In the genomic region with DNA sequence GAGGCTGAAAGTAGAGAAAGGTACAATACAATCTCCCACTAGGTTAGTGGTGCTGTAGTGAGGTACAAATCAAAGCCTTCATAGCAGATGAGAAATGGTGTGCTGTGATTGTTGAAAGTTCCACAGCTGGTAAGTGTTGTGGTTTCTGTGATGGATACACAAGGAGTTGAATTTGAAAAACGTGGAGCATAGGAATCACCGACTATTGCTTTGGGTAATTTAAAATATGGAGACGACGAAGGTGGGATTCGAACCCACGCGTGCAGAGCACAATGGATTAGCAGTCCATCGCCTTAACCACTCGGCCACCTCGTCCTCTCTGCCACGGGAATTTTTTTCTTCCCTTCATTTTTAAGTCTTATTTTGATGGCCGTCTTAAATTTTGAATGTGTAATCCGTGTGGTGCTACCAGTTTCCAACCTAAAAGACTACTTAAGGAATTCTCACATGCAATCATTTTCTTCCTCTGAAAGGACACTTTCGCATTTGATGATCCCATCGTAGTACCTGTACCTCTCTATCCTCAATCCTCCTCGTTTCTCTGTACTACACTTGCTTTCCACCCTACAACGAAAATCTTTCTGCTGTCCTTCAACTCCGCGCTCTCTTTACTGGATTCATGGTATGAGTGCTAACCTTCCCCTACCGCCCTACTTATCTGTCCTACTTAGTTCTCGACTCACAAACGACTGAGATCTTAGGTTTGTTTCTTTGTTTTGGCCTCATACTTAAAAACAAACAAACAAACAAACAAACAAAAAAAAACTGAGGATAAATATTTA, we compare ENCODE assay signal across 9 mouse cellular contexts. TPM values are rescaled to one million over a fixed set of nuclear protein-coding genes. Genes with fewer than 3 reads are reported as not detected.
DNase-seq lines count a peak whose midpoint lies in the region; ATAC-seq and TF ChIP-seq lines count a peak whose summit lies in the region.
"Had no signal": no experiment of that assay in that cellular context is flagged by ENCODE, and none has a peak within 500 bp of the region (broad histone marks: within the 10 kb centered on the region; RNA-seq: fewer than 3 reads in every experiment).

No protein-coding gene starts in this region.

- intact Hi-C loops in gastrocnemius, postnatal 36 days (cut with DNase I), result no loop called here

- no peak overlapping the region for H3K4me2 ChIP-seq in hindbrain, postnatal 0 days (ENCODE audit: low read depth, low read length)
- no peak overlapping the region for H3K4me2 ChIP-seq in hindbrain, embryonic 13.5 days
- peak overlapping the region; percentile 100 for H3K4me2 ChIP-seq in myocyte (ENCODE audit: low read depth)

- H3K4me3 ChIP-seq in hindbrain, postnatal 0 days (ENCODE audit: low read length), result no peak overlapping the region
- H3K4me3 ChIP-seq in hindbrain, embryonic 13.5 days, result no peak overlapping the region
- H3K4me3 ChIP-seq in myocyte, result peak overlapping the region; percentile 34

- H3K27ac ChIP-seq in hindbrain, postnatal 0 days, result no peak overlapping the region
- H3K27ac ChIP-seq in hindbrain, embryonic 13.5 days, result no peak overlapping the region

- no peak overlapping the region for H3K9ac ChIP-seq in hindbrain, postnatal 0 days (replicated peaks; ENCODE audit: low read length)
- no peak overlapping the region for H3K9ac ChIP-seq in hindbrain, embryonic 13.5 days

- no peaks in the 10 kb centered on the region for H3K9me3 ChIP-seq in hindbrain, postnatal 0 days (ENCODE audit: low read length)
- H3K9me3 ChIP-seq in hindbrain, embryonic 13.5 days, result no peaks in the 10 kb centered on the region

- 2% methylated on average over 22 of the region's 22 CpGs for WGBS in hindbrain, postnatal 0 days
- 1% methylated on average over 22 of the region's 22 CpGs for WGBS in hindbrain, embryonic 13.5 days

- no peaks in the 10 kb centered on the region for H3K4me1 ChIP-seq in hindbrain, postnatal 0 days (ENCODE audit: insufficient read depth, low read length)
- H3K4me1 ChIP-seq in hindbrain, embryonic 13.5 days (replicated peaks), result peaks cover 6% of the 10 kb centered on the region; the same call in 1 of the 2 replicates

- no peaks in the 10 kb centered on the region for H3K36me3 ChIP-seq in hindbrain, postnatal 0 days (ENCODE audit: insufficient read depth, low read length)
- no peaks in the 10 kb centered on the region for H3K36me3 ChIP-seq in hindbrain, embryonic 13.5 days
- no peaks in the 10 kb centered on the region for H3K36me3 ChIP-seq in myocyte (ENCODE audit: control insufficient read depth, insufficient read depth)

- peaks cover 55% of the 10 kb centered on the region for H3K27me3 ChIP-seq in hindbrain, postnatal 0 days (ENCODE audit: insufficient read depth, low read length)
- H3K27me3 ChIP-seq in hindbrain, embryonic 13.5 days, result peaks cover 82% of the 10 kb centered on the region
- peaks cover 2% of the 10 kb centered on the region for H3K27me3 ChIP-seq in myocyte (ENCODE audit: control insufficient read depth, insufficient read depth, insufficient read length)

- ATAC-seq in hindbrain, postnatal 0 days, result no peak
- no peak for ATAC-seq in hindbrain, embryonic 13.5 days (ENCODE audit: low FRiP score)
- ATAC-seq in inflammation-experienced regulatory T-cells, adult 6 months, result no peak

- H3K79me2 ChIP-seq in myocyte (ENCODE audit: control insufficient read depth, insufficient read depth), result no peaks in the 10 kb centered on the region

- no peak for TF ChIP-seq CTCF in hindbrain, postnatal 0 days (IDR thresholded peaks at IDR 0.05; ENCODE audit: low read depth)

- no peak for TF ChIP-seq POLR2A in myocyte (IDR thresholded peaks at IDR 0.05; ENCODE audit: insufficient read length, low read depth)

- DNase-seq in hindbrain, postnatal 0 days (ENCODE audit: low spot score), result peak; percentile 7
- DNase-seq in A20 (ENCODE audit: low read depth, low spot score), result peak; percentile 72
- DNase-seq in ZHBTc4 (ENCODE audit: low read depth, low spot score), result peak; percentile 83
- peak; percentile 28 for DNase-seq in heart, postnatal 4 days
- no peak for DNase-seq in gastrocnemius, postnatal 36 days

- H3ac ChIP-seq in myocyte (ENCODE audit: control insufficient read depth, insufficient read length), result no peak overlapping the region

TF ChIP-seq in myocyte, 11 proteins besides CTCF, POLR2A, EP300 and RAD21:
- TF ChIP-seq CEBPB (IDR thresholded peaks at IDR 0.05; ENCODE audit: insufficient read depth, poor library complexity, severe bottlenecking), result no peak

RNA-seq across cellular contexts. Expression of a gene that starts 13.2 kb away (rescaled TPM):
- not detected in 2 replicates for total RNA-seq in hindbrain, postnatal 0 days (2014; rRNA removed)
- not detected in 2 replicates for polyA plus RNA-seq in hindbrain, postnatal 0 days (2015; fragmentation: Nextera tagmentation; extraction: Ambion mirVana)
- not detected in 2 replicates for polyA plus RNA-seq in hindbrain, embryonic 13.5 days (2015; fragmentation: Nextera tagmentation; extraction: Ambion mirVana)
- total RNA-seq in heart, postnatal 4 days (2021), result not detected
- not detected for polyA plus RNA-seq in myocyte (2012; fragmentation: generic; extraction: Trizol)
- total RNA-seq in gastrocnemius, postnatal 36 days (2021), result not detected
- polyA plus RNA-seq in inflammation-experienced regulatory T-cells, adult 6 months (2017; shearing (Covaris generic)), result not detected
- polyA plus RNA-seq: large intestine, adult 2 months had no signal

RNA-seq across cellular contexts. Expression of a gene that starts 15.4 kb away (rescaled TPM):
- total RNA-seq in hindbrain, postnatal 0 days (2014; rRNA removed), result not detected in 2 replicates
- polyA plus RNA-seq in hindbrain, postnatal 0 days (2015; fragmentation: Nextera tagmentation; extraction: Ambion mirVana), result not detected in 2 replicates
- polyA plus RNA-seq in hindbrain, embryonic 13.5 days (2015; fragmentation: Nextera tagmentation; extraction: Ambion mirVana), result 0.12 and 0.14 TPM in 2 replicates
- not detected for total RNA-seq in heart, postnatal 4 days (2021)
- 0.34 TPM for polyA plus RNA-seq in myocyte (2012; fragmentation: generic; extraction: Trizol)
- total RNA-seq in gastrocnemius, postnatal 36 days (2021), result 1 to 10 TPM in 1 of 2 experiments, not detected in 1; 5.4 TPM
- polyA plus RNA-seq in inflammation-experienced regulatory T-cells, adult 6 months (2017; shearing (Covaris generic)), result 1 to 10 TPM in 1 of 3 experiments, under 1 TPM in 1, not detected in 1; 0.24 to 1.2 TPM

RNA-seq across cellular contexts. Expression of a gene that starts 41.2 kb away (rescaled TPM):
- 67.7 and 136 TPM in 2 replicates for total RNA-seq in hindbrain, postnatal 0 days (2014; rRNA removed)
- 2.2 and 10.5 TPM in 2 replicates for polyA plus RNA-seq in hindbrain, postnatal 0 days (2015; fragmentation: Nextera tagmentation; extraction: Ambion mirVana)
- 1.9 TPM in 1 of 2 replicates, not detected in the other for polyA plus RNA-seq in hindbrain, embryonic 13.5 days (2015; fragmentation: Nextera tagmentation; extraction: Ambion mirVana)
- 100 to 1,000 TPM; 504 to 579 TPM for total RNA-seq in heart, postnatal 4 days (2021)
- 2.2 TPM for polyA plus RNA-seq in myocyte (2012; fragmentation: generic; extraction: Trizol)
- total RNA-seq in gastrocnemius, postnatal 36 days (2021), result 10 to 100 TPM; 12.2 to 13.3 TPM
- 100 to 1,000 TPM in 1 of 3 experiments, 10 to 100 TPM in 1, not detected in 1; 52.3 to 507 TPM for polyA plus RNA-seq in inflammation-experienced regulatory T-cells, adult 6 months (2017; shearing (Covaris generic))

RNA-seq across cellular contexts. Expression of a gene that starts 41.5 kb away (rescaled TPM):
- 468 and 587 TPM in 2 replicates for total RNA-seq in hindbrain, postnatal 0 days (2014; rRNA removed)
- 0.84 and 1.2 TPM in 2 replicates for polyA plus RNA-seq in hindbrain, postnatal 0 days (2015; fragmentation: Nextera tagmentation; extraction: Ambion mirVana)
- polyA plus RNA-seq in hindbrain, embryonic 13.5 days (2015; fragmentation: Nextera tagmentation; extraction: Ambion mirVana), result 0.84 and 3.1 TPM in 2 replicates
- total RNA-seq in heart, postnatal 4 days (2021), result 100 to 1,000 TPM; 416 to 424 TPM
- polyA plus RNA-seq in myocyte (2012; fragmentation: generic; extraction: Trizol), result 8.2 TPM
- 10 to 100 TPM; 10.8 to 26.5 TPM for total RNA-seq in gastrocnemius, postnatal 36 days (2021)
- polyA plus RNA-seq in inflammation-experienced regulatory T-cells, adult 6 months (2017; shearing (Covaris generic)), result 1 to 10 TPM in 2 of 3 experiments, not detected in 1; 2.2 to 9.9 TPM

RNA-seq across cellular contexts. Expression of a gene that starts 47.0 kb away (rescaled TPM):
- total RNA-seq in hindbrain, postnatal 0 days (2014; rRNA removed), result 20.6 and 39.3 TPM in 2 replicates
- 5.1 and 5.5 TPM in 2 replicates for polyA plus RNA-seq in hindbrain, postnatal 0 days (2015; fragmentation: Nextera tagmentation; extraction: Ambion mirVana)
- 12.2 and 12.9 TPM in 2 replicates for polyA plus RNA-seq in hindbrain, embryonic 13.5 days (2015; fragmentation: Nextera tagmentation; extraction: Ambion mirVana)
- 100 to 1,000 TPM; 139 to 147 TPM for total RNA-seq in heart, postnatal 4 days (2021)
- polyA plus RNA-seq in myocyte (2012; fragmentation: generic; extraction: Trizol), result 31.0 TPM
- 10 to 100 TPM; 28.7 to 30.9 TPM for total RNA-seq in gastrocnemius, postnatal 36 days (2021)
- 10 to 100 TPM in 1 of 3 experiments, 1 to 10 TPM in 2; 4.1 to 18.5 (median 6.5) TPM for polyA plus RNA-seq in inflammation-experienced regulatory T-cells, adult 6 months (2017; shearing (Covaris generic))

Comparison
In these comparisons a context has a peak if more than half of its experiments do, and no peak if none do; other contexts are left out.
1. DNase-seq: peak in hindbrain, postnatal 0 days (single experiment), A20 (single experiment), ZHBTc4 (single experiment) and heart, postnatal 4 days (single experiment); none in gastrocnemius, postnatal 36 days (0 of 2).